Mouse (Mus musculus) limb, embryonic 12.5 days (tissue): Measurements from ENCODE around the gene Cdc6. TPM values are rescaled to one million over a fixed set of nuclear protein-coding genes. Genes with fewer than 3 reads are reported as not detected.
A peak's percentile ranks its signal among the peaks of the same experiment; 100 is the strongest.

Source experiments
- ATAC-seq: fragments of 200-750 bp; cut with Nextera tagmentation; 2 replicates; pipeline ENCODE4 v1.8.0; 2017; ENCODE audit warnings: low read depth, moderate TSS enrichment; ENCODE audit not compliant: insufficient number of reproducible peaks, insufficient read depth, low FRiP score, low TSS enrichment
- H3K27ac ChIP-seq: fragments of 300-500 bp; sonication (generic); 2 replicates; pipeline ENCODE4 v1.5.1; 2016; ENCODE audit warnings: mild to moderate bottlenecking, moderate library complexity
- H3K27me3 ChIP-seq: fragments of 300-500 bp; sonication (generic); 2 replicates; pipeline ENCODE4 v1.6.1; 2016; ENCODE audit warnings: mild to moderate bottlenecking, moderate library complexity
- H3K36me3 ChIP-seq: fragments of 300-500 bp; sonication (generic); 2 replicates; pipeline ENCODE4 v1.6.1; 2016; ENCODE audit warnings: mild to moderate bottlenecking, moderate library complexity
- H3K4me1 ChIP-seq: fragments of 300-500 bp; sonication (generic); replicated peaks from 2 replicates; pipeline ENCODE4 v1.6.1; 2016
- H3K4me2 ChIP-seq: fragments of 300-500 bp; sonication (generic); 2 replicates; pipeline ENCODE4 v1.6.1; 2016; ENCODE audit warnings: mild to moderate bottlenecking, moderate library complexity
- H3K4me3 ChIP-seq: fragments of 300-500 bp; sonication (generic); replicated peaks from 2 replicates; pipeline ENCODE4 v1.5.1; 2016; ENCODE audit warnings: mild to moderate bottlenecking
- H3K9ac ChIP-seq: fragments of 300-500 bp; sonication (generic); replicated peaks from 2 replicates; pipeline ENCODE4 v1.6.1; 2016; ENCODE audit warnings: mild to moderate bottlenecking, moderate library complexity
- H3K9me3 ChIP-seq: fragments of 300-500 bp; sonication (generic); 2 replicates; pipeline ENCODE4 v1.6.1; 2016; ENCODE audit warnings: mild to moderate bottlenecking, moderate library complexity
- WGBS: fragments of 180-500 bp; shearing (Covaris S2); methylation state at CpG from one replicate; pipeline ENCODE4 v1.1.7; 2016; 5-methylcytosine and 5-hydroxymethylcytosine counted together
- polyA plus RNA-seq: library from polyadenylated mRNA; unstranded; fragments of >200 nt; fragmentation: Nextera tagmentation; extraction: Ambion mirVana; gene quantifications from 2 replicates; pipeline ENCODE4 v1.2.1, GENCODE M21; 2016

Gene Cdc6
- 44.8 and 48.5 TPM in 2 replicates for polyA plus RNA-seq

DNA sequence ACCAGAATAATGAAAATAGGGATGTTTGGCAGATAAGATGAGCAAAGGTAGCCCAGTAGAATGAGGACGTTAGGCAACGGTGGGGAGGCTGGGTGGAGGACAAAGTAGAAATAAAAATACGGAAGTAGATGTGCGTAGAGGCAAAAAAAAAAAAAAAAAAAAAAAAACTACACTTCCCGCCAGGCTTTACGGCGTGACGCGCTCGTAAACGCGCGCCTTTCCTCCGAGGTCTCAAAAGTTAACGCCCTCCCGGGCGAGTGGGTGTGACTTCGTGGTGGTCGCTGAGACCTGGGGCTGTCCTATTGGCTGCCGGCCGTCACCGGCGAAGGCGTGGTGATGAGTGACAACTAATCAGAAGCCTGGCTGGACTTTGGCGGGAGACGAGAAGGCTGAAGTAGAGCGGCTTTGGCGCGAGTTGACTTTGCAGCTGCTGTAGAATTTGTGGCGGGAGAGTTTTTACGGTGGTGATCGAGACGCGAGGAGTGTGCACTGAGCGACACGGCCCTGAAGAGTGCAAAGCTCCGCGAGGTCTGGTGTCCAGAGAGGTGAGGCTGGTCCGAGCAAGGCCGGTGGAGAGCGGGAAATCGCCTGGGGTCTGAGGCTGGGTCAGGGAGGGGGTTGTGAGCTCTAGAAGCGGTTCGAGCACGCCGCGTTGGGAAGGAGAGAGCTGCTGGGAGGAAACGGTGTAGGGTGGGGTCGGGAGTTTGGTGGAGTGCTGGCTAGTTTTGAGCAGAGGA lies at the start of gene Cdc6:
Cdc6 (plus strand) TSS at position 365 of the 737 bp plus-strand sequence.
- H3K27ac ChIP-seq = peak within 1 kb of the TSS; percentile 79
- peaks cover 54% of the 10 kb centered on the region for H3K36me3 ChIP-seq
- H3K4me3 ChIP-seq = peak within 1 kb of the TSS; percentile 58
- H3K9ac ChIP-seq = peak within 1 kb of the TSS; percentile 71
- H3K9me3 ChIP-seq = no peaks in the 10 kb centered on the region
- WGBS = under 1% methylated on average over 49 of the region's 49 CpGs
- ATAC-seq = peak; percentile 95
- peak within 1 kb of the TSS; percentile 88 for H3K4me2 ChIP-seq
- H3K27me3 ChIP-seq = no peaks in the 10 kb centered on the region
- H3K4me1 ChIP-seq = peaks cover 29% of the 10 kb centered on the region

DNA sequence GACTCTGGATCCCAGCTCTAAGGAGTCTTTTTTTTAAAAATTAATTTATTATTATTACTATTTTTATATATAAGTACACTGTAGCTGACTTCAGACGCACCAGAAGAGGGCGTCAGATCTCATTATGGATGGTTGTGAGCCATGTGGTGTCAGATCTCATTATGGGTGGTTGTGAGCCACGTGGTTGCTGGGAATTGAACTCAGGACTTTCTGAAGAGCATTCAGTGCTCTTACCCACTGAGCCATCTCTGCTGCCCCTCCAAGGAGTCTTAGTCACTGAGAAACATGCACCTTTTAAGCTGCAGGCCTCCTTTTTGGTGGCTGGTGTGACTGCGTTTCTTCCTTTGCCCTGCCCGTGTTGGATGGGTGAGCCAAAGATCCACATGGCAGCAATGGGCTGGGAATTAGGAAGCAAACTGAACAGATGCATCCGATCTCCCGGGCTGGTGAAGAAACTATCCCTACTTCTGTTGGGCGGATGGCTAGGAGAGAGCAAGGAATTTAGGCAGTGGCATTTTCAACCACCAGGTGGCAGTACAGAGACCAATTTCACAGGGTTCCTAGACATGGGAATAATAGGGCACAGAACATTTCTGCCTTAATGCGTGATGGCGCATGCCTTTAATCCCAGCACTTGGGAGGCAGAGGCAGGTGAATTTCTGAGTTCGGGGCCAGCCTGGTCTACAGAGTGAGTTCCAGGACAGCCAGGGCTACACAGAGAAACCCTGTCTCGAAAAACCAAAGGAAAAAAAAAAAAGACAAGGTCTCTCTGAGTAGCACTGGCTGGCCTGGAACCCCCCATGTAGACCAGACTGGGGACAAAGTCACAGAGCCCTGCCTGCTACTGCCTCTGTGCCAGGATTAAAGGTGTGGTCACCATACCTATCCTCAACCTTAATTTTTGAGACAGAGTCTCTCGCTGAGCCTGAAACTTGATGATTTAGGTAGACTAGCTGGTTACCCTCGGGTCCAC lies 48.6 kb upstream of the Cdc6 start:
- Histone ChIP-seq H3K9ac (no peak overlapping the region), H3K4me2 (no peak overlapping the region), H3K4me1 (peaks cover 4% of the 10 kb centered on the region; the same call in 1 of the 2 replicates), H3K27ac (no peak overlapping the region), H3K9me3 (no peaks in the 10 kb centered on the region), H3K36me3 (no peaks in the 10 kb centered on the region), H3K27me3 (no peaks in the 10 kb centered on the region), H3K4me3 (no peak overlapping the region)
- ATAC-seq = no peak
- 38% methylated on average over 14 of the region's 14 CpGs for WGBS

- Histone ChIP-seq H3K9ac (peak within 1 kb of the TSS; percentile 71), H3K36me3 (peaks cover 24% of the 10 kb centered on the region), H3K27me3 (no peaks in the 10 kb centered on the region), H3K4me3 (peak within 1 kb of the TSS; percentile 62), H3K27ac (peak within 1 kb of the TSS; percentile 95), H3K4me2 (peak within 1 kb of the TSS; percentile 61), H3K9me3 (no peaks in the 10 kb centered on the region), H3K4me1 (peaks cover 8% of the 10 kb centered on the region)
- WGBS = 6% methylated on average over 41 of the region's 41 CpGs
- peak; percentile 72 for ATAC-seq
These were observed 44.4 kb upstream of the Cdc6 start, which contains the start of gene Wipf2 for GRCm38 (mm10) chr11:98863028-98863750. Wipf2 (plus strand) TSS chr11:98863638.

DNA sequence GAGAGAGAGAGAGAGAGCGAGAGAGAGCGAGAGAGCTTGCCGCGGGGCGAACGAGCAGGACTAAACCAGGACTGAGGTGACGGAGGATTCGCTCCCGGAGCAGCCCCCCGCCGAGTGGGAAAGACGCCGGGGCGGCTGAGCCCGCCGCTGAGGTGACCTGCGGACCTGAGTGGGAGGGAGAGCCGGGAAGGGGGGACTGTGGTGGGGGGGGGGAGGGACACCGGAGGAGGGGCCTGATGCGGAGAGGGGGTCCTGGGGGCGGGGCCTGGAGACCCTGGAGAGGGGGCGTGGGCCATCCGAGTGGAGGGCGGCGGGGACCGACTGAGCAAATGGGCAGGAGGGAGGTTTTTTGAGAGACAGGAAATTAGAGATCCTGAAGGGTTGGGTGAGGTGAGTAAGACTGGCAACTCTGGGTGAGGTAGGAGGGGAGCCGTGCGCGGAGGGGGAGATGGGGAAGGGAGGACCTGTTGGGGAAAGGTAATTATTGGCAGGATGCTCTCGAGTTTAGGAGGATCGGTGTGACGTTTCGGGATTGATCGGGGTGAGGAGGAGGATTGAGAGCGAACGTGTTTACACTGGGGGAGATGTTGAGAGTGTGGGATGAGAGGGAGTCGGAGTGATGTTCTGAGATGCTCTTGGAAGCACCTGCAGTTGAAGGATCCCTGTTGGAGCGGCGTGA lies 43.7 kb upstream of the Cdc6 start:
- Histone ChIP-seq H3K4me1 (peaks cover 8% of the 10 kb centered on the region), H3K36me3 (peaks cover 31% of the 10 kb centered on the region), H3K4me3 (peak overlapping the region; percentile 62), H3K27me3 (no peaks in the 10 kb centered on the region), H3K9ac (peak overlapping the region; percentile 71), H3K9me3 (no peaks in the 10 kb centered on the region), H3K27ac (peak overlapping the region; percentile 95), H3K4me2 (peak overlapping the region; percentile 61)
- ATAC-seq = peak; percentile 64
- WGBS = under 1% methylated on average over 35 of the region's 39 CpGs

DNA sequence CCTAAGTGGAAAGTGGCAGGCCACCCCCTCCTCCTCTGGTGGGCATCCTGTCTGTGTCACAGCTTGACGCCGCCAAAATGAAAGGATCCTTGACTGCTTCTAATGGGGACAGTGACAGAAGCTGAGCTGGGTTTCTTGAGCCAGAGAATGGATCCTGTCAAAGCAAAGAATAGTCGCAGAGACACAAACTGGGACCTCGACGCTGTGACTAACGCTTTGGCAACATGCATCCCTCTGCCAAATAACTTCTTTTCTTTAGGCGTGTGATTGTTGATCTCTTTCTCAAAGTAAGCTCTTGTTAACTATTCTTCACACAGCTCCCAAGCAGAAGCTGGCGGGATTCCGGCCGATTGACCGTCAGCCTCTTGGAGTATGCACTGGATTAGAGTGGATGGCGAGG lies 40.3 kb upstream of the Cdc6 start:
- WGBS = 95% methylated on average over 12 of the region's 12 CpGs
- Histone ChIP-seq H3K9ac (no peak overlapping the region), H3K36me3 (peaks cover 54% of the 10 kb centered on the region), H3K27me3 (no peaks in the 10 kb centered on the region), H3K4me1 (peaks cover 13% of the 10 kb centered on the region), H3K27ac (no peak overlapping the region), H3K4me3 (no peak overlapping the region), H3K9me3 (no peaks in the 10 kb centered on the region), H3K4me2 (no peak overlapping the region)
- no peak for ATAC-seq

DNA sequence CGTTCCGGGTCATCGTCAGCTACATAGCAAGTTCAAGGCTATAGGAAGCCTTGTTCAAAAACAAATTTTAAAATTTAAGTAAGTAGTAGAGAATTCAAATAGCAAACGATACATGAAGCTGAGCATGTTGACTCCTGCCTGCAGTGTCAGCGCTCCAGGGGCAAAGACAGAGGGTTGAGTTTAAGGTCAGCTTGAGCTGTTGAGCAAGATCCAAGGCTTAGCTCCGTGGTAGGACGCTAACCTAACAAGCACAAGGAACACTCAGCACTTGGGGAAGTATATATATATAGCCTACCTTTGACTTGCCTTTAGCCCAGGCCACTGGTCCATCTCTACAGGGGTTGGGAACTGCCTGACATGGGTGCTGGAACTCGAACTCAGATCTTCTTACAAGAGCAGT lies 37.7 kb upstream of the Cdc6 start:
- Histone ChIP-seq H3K27ac (no peak overlapping the region), H3K9ac (no peak overlapping the region), H3K4me1 (peaks cover 5% of the 10 kb centered on the region; the same call in 1 of the 2 replicates), H3K4me2 (no peak overlapping the region), H3K36me3 (peaks cover 70% of the 10 kb centered on the region), H3K9me3 (no peaks in the 10 kb centered on the region), H3K4me3 (no peak overlapping the region), H3K27me3 (no peaks in the 10 kb centered on the region)
- 90% methylated on average over 8 of the region's 8 CpGs for WGBS
- ATAC-seq = no peak

- Histone ChIP-seq H3K4me3 (no peak overlapping the region), H3K4me2 (no peak overlapping the region), H3K9ac (no peak overlapping the region), H3K27ac (no peak overlapping the region), H3K36me3 (peaks cover 74% of the 10 kb centered on the region), H3K4me1 (peaks cover 5% of the 10 kb centered on the region; the same call in 1 of the 2 replicates), H3K9me3 (no peaks in the 10 kb centered on the region), H3K27me3 (no peaks in the 10 kb centered on the region)
- no peak for ATAC-seq
- WGBS = 85% methylated on average over 5 of the region's 5 CpGs
These were observed 36.8 kb upstream of the Cdc6 start for GRCm38 (mm10) chr11:98870791-98871190.

DNA sequence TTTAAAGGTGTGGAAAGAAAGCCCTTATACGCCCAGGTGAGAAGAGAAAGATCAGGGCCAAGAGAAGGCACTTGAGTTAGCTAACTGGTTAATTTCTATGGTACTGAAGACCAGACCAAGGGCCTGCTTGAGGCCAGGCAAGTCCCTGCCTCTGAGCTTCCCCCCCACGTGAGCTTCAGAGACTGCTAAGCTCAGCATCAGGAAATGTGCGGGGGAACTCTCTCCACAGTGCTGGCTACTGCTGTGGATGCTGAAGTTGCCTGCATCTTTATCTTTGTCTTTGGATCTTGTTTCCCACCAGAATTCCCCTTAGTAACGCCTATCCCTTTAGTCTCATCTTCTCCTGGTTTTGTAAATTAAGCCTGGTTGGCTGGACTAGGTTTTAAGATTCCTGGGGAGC lies 36.2 kb upstream of the Cdc6 start:
- Histone ChIP-seq H3K27me3 (no peaks in the 10 kb centered on the region), H3K9me3 (no peaks in the 10 kb centered on the region), H3K4me1 (peaks cover 5% of the 10 kb centered on the region; the same call in 1 of the 2 replicates), H3K4me3 (no peak overlapping the region), H3K4me2 (no peak overlapping the region), H3K9ac (no peak overlapping the region), H3K27ac (no peak overlapping the region), H3K36me3 (peaks cover 68% of the 10 kb centered on the region)
- no peak for ATAC-seq
- WGBS = 66% methylated on average over 4 of the region's 4 CpGs

DNA sequence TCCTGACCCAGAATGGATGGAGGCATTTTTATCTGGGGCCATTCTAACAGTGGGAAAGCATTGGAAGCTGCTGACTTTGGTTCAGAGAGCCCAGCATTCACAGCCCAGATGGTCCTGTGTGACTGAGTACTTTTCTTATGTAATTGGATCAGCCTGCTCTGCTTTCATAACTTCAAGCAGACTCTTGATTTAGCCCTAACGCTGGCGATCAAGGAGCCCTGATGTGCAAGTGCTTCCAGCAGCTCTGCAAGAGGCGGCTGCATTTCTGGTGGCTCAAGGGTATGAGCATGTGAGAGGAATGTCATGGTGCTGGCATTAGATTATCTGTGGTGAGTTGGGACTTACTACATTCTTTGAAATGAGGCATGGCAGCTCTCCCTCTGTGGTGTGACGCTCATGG lies 35.6 kb upstream of the Cdc6 start:
- peaks cover 5% of the 10 kb centered on the region; the same call in 1 of the 2 replicates for H3K4me1 ChIP-seq
- peaks cover 62% of the 10 kb centered on the region for H3K36me3 ChIP-seq
- whole genome bisulfite sequencing = 63% methylated on average over 4 of the region's 4 CpGs
- H3K9ac ChIP-seq = no peak overlapping the region
- no peak overlapping the region for H3K27ac ChIP-seq
- no peak for ATAC-seq
- H3K9me3 ChIP-seq = no peaks in the 10 kb centered on the region
- no peak overlapping the region for H3K4me2 ChIP-seq
- H3K4me3 ChIP-seq = no peak overlapping the region
- no peaks in the 10 kb centered on the region for H3K27me3 ChIP-seq

DNA sequence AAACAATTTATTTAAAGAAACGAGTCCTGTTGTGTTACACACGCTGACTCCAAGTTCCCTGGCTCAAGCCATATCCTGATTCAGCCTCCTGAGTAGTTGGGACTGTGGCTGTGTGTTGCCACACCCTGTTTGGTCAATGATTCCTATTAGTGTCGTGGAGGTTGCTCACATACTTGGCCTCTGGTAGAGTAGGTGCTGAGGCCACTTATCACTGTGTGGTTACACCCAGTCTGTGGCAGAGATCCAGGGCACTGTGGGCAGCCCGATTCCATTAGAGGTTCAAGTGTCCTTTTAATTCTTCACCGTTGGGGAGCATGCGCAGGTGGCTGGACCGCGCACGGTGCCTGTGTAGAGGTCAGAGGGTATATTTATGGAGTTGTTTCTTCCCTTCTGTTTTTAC lies 33.7 kb upstream of the Cdc6 start:
- Histone ChIP-seq H3K9ac (no peak overlapping the region), H3K36me3 (peaks cover 49% of the 10 kb centered on the region)
- ATAC-seq = no peak

More for the DNA sequence above, 33.7 kb upstream of the Cdc6 start:
- no peaks in the 10 kb centered on the region for H3K27me3 ChIP-seq
- no peak overlapping the region for H3K4me2 ChIP-seq
- no peak overlapping the region for H3K27ac ChIP-seq
- H3K4me1 ChIP-seq = peaks cover 13% of the 10 kb centered on the region; the same call in 1 of the 2 replicates
- H3K4me3 ChIP-seq = no peak overlapping the region
- 95% methylated on average over 9 of the region's 9 CpGs for WGBS
- H3K9me3 ChIP-seq = no peaks in the 10 kb centered on the region
